In the genomic region with DNA sequence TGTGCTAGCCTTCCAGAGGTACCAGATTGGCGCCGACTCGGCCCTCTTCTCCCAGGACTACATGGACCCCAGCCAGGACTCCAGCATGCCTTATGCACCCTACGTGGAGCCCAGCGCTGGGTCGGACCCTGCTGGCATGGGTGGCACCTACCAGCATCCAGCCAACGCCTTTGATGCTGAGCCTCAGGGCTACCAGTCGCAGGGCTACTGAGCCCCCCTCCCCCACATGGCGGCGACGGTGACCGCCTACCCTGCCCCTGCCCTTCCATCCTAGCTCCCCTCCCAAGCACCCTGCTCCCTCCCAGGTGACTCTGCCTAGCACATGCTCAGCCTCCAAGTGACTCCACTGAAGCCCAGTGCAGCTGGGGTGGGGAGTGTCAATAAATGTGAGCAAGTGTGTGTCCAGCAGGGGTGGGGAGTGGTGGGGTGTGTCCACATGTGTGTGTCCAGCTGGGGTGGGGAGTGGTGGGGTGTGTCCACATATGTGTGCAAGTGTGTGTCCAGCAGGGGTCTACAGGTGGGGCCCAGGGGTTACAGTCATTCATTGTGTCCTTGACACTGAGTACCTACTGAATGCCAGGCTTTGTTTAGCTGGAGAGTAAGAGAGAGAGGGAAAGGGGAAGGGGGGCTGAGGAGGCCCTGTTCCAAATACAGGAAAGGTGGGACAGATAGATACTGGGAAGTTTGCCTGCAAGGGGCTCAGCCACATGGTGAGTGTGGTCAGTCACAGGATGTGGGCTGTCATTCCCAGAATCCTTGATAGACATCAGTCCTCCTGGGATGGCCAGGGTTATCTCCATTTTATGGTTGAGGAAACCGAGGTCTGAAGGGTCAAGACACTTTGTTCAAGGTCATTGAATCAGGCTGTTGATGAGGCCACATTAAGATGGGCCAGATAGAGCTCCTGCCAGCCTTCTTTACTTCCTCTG, we compare ENCODE assay signal across 1 mouse cellular context.
TF ChIP-seq lines count a peak whose summit lies in the region.

No protein-coding gene starts in this region.

TF ChIP-seq in myocyte, 11 proteins besides CTCF, POLR2A, EP300 and RAD21:
- peak in 1 of 3 experiments; percentile 65 for TF ChIP-seq MYOD1 (IDR thresholded peaks at IDR 0.05; ENCODE audit: control insufficient read depth in 1 of 3, insufficient read length in 2 of 3, low read depth in 2 of 3)
- no peak for TF ChIP-seq TCF12 (IDR thresholded peaks at IDR 0.05; ENCODE audit: insufficient read depth, poor library complexity, severe bottlenecking)
- TF ChIP-seq TCF3 (IDR thresholded peaks at IDR 0.05; ENCODE audit: insufficient read length, low read depth): peak; percentile 59
- TF ChIP-seq MAX (IDR thresholded peaks at IDR 0.05; ENCODE audit: low read depth): no peak
- no peak for TF ChIP-seq SRF (IDR thresholded peaks at IDR 0.05; ENCODE audit: control insufficient read depth, insufficient read length, low read depth)
- TF ChIP-seq MYOG (IDR thresholded peaks at IDR 0.05; ENCODE audit: control insufficient read depth in 1 of 3, insufficient read depth in 1 of 3, insufficient read length in 2 of 3, low read depth in 2 of 3): peak in 2 of 3 experiments; percentile 24 to 83
- TF ChIP-seq CEBPB (IDR thresholded peaks at IDR 0.05; ENCODE audit: insufficient read depth, poor library complexity, severe bottlenecking): no peak
- no peak for TF ChIP-seq USF1 (IDR thresholded peaks at IDR 0.05; ENCODE audit: low read depth)
- TF ChIP-seq REST (IDR thresholded peaks at IDR 0.05; ENCODE audit: insufficient read depth, insufficient read length): no peak
- TF ChIP-seq E2F4 (IDR thresholded peaks at IDR 0.05; ENCODE audit: insufficient read depth): no peak
- TF ChIP-seq POLR2AphosphoS2 (IDR thresholded peaks at IDR 0.05; ENCODE audit: insufficient read length, low read depth): no peak
